Mouse (Mus musculus): ENCODE results near the gene Hk1. TPM values are rescaled to one million over a fixed set of nuclear protein-coding genes. Genes with fewer than 3 reads are reported as not detected.

Hk1 gene
- total and polyA plus RNA-seq, 3 experiments: 192 to 740 (median 441) TPM

DNA sequence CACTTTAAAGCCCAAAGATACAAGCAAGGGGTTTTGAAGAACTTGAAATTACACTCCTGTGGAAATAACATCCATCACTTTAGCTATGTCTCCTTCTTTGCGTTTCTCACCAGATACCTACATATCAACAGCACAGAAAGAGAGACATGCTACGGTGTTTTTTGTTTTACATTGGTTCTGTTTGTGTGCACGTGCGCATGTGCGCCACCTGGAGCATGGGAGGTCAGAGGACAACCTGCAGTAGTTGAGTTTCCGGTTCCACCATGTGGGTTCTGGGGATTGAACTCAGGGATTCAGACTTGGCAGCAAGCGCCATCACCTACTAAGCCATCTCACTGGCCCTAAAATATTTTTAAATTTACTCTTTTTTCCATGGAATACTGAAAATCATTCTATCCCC is 20.9 kb downstream of the Hk1 start (continued):
- TF ChIP-seq USF1 (IDR thresholded peaks at IDR 0.05; ENCODE audit: low read depth, low read length) (no peak), POLR2AphosphoS2 (IDR thresholded peaks at IDR 0.05; ENCODE audit: low read length) (no peak), MAFK (IDR thresholded peaks at IDR 0.05; ENCODE audit: borderline replicate concordance, low read depth, low read length) (no peak), UBTF (IDR thresholded peaks at IDR 0.05; ENCODE audit: borderline replicate concordance, insufficient read depth, low read depth, low read length) (no peak), POLR2AphosphoS5 (IDR thresholded peaks at IDR 0.05; ENCODE audit: borderline replicate concordance, low read depth, low read length) (no peak), E2F4 (IDR thresholded peaks at IDR 0.05; ENCODE audit: borderline replicate concordance, low read depth, low read length) (no peak), TCF12 (IDR thresholded peaks at IDR 0.05; ENCODE audit: low read depth, low read length) (no peak), BHLHE40 (IDR thresholded peaks at IDR 0.05; ENCODE audit: borderline replicate concordance, low read depth, low read length) (peak; percentile 56; the same call in 1 of the 2 replicates), MYB (IDR thresholded peaks at IDR 0.05; ENCODE audit: low read depth, low read length) (no peak), ZKSCAN1 (IDR thresholded peaks at IDR 0.05; ENCODE audit: low read depth, low read length) (no peak), TBP (IDR thresholded peaks at IDR 0.05; ENCODE audit: low read depth, low read length) (no peak), HCFC1 (IDR thresholded peaks at IDR 0.05; ENCODE audit: low read depth, low read length) (no peak)

DNA sequence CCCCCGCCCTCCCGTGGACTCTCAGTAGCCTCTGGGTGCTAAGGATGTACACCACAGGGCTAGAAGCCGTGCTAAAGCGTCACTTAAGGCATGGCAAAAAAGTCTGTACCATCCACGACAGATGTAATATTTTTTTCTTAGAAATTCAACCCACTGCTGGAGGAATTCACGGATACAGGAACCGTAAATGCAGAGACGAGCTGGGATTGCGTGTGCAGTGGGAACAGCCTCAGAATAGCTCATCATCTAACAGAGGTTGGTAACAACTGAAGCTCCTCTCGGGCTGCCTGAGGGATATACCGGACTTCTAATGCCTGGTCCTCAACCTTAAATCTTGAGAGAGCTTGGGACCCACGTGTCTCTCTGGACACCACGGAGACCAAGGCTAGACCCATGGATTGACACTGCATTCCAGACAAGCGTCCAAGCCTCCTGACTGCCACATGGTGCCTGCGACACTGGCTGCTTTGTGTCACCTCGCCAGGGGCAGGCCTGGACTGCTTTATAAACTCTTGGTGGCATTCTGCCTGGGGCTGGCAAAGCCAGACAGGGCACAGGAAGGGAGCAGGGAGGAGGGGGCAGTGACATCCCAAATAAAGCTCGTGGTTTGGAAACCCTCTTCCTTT is 23.5 kb downstream of the Hk1 start:
- Histone ChIP-seq H3K36me3 (ENCODE audit: control insufficient read depth in 1 of 2, insufficient read depth in 2 of 2, low read length in 2 of 2) (no peaks in the 10 kb centered on the region), H3K9ac (ENCODE audit: control insufficient read depth, low read depth, low read length, poor library complexity, severe bottlenecking) (no peak overlapping the region), H3K9me3 (replicated peaks; ENCODE audit: insufficient read depth, low read length) (no peaks in the 10 kb centered on the region), H3K27ac (ENCODE audit: control insufficient read depth, low read depth, low read length) (no peak overlapping the region), H3K27me3 (ENCODE audit: control insufficient read depth in 1 of 2, insufficient read depth in 2 of 2, low read length in 2 of 2) (no peaks in the 10 kb centered on the region), H3K4me3 (ENCODE audit: control insufficient read depth in 1 of 2, insufficient read depth in 1 of 2, low read depth in 2 of 2, low read length in 2 of 2) (no peak overlapping the region), H3K4me1 (ENCODE audit: control insufficient read depth in 1 of 2, insufficient read depth in 2 of 2, low read length in 2 of 2) (no peaks in the 10 kb centered on the region), H3K79me2 (ENCODE audit: control insufficient read depth, insufficient read depth, low read length, poor library complexity) (no peaks in the 10 kb centered on the region)
- TF ChIP-seq RCOR1 (IDR thresholded peaks at IDR 0.05; ENCODE audit: low read depth, low read length) (no peak), UBTF (IDR thresholded peaks at IDR 0.05; ENCODE audit: borderline replicate concordance, insufficient read depth, low read depth, low read length) (no peak), ZNF384 (IDR thresholded peaks at IDR 0.05; ENCODE audit: low read depth, low read length) (no peak), MYC (IDR thresholded peaks at IDR 0.05; ENCODE audit: low read depth, low read length) (no peak), MAX (IDR thresholded peaks at IDR 0.05; ENCODE audit: low read length) (no peak), SMC3 (IDR thresholded peaks at IDR 0.05; ENCODE audit: low read depth, low read length) (no peak), HCFC1 (IDR thresholded peaks at IDR 0.05; ENCODE audit: low read depth, low read length) (no peak), NRF1 (IDR thresholded peaks at IDR 0.05; ENCODE audit: insufficient read depth, low read depth, low read length, poor library complexity, severe bottlenecking) (no peak), ZKSCAN1 (IDR thresholded peaks at IDR 0.05; ENCODE audit: low read depth, low read length) (no peak), EP300 (IDR thresholded peaks at IDR 0.05; ENCODE audit: low read depth in 1 of 2, low read length in 2 of 2) (no peak), ZC3H11A (IDR thresholded peaks at IDR 0.05; ENCODE audit: low read depth, low read length) (no peak), MAZ (IDR thresholded peaks at IDR 0.05; ENCODE audit: low read depth, low read length) (no peak), MXI1 (IDR thresholded peaks at IDR 0.05; ENCODE audit: low read depth, low read length) (no peak), CTCF (IDR thresholded peaks at IDR 0.05 in 2 of 3, conservative IDR thresholded peaks at IDR 0.05 in 1 of 3; ENCODE audit: control insufficient read depth in 1 of 3, insufficient read depth in 1 of 3, low read depth in 2 of 3, low read length in 3 of 3, poor library complexity in 1 of 3, severe bottlenecking in 1 of 3) (no peak), GABPA (IDR thresholded peaks at IDR 0.05; ENCODE audit: low read depth, low read length) (no peak), MAFK (IDR thresholded peaks at IDR 0.05; ENCODE audit: borderline replicate concordance, low read depth, low read length) (no peak), ZMIZ1 (IDR thresholded peaks at IDR 0.05; ENCODE audit: low read depth, low read length) (no peak), ETS1 (IDR thresholded peaks at IDR 0.05; ENCODE audit: low read depth, low read length) (no peak)
- no peak for DNase-seq (ENCODE audit: low read depth, low spot score)
